Mouse (Mus musculus): ENCODE data around the gene Bhmt. TPM values are rescaled to one million over a fixed set of nuclear protein-coding genes. Genes with fewer than 3 reads are reported as not detected.

Bhmt gene
- total RNA-seq (2023) = 1 to 10 TPM; 1.9 to 2.0 TPM

GRCm38 (mm10) chr13:93637282-93638245 is at the start of gene Bhmt:
Gene Bhmt (minus strand): TSS chr13:93637961.

GRCm38 (mm10) chr13:93674131-93674561 is 36.4 kb upstream of the Bhmt start, which contains the start of the genes Bhmt2 and Dmgdh:
Gene Bhmt2 (minus strand): TSS chr13:93674302.
Gene Dmgdh (plus strand): TSS chr13:93674433.

Other genes with a start within 250 kb of the Bhmt start
- gene Jmy, start 138.2 kb downstream of the Bhmt start, total RNA-seq (2023) = 10 to 100 TPM; 78.3 to 89.4 TPM
- gene Bhmt2, start 36.3 kb upstream of the Bhmt start, total RNA-seq (2023) = not detected
- gene Dmgdh, start 36.5 kb upstream of the Bhmt start, total RNA-seq (2023) = not detected
- 10 to 100 TPM; 12.9 to 15.7 TPM for gene Arsb, start 133.7 kb upstream of the Bhmt start, total RNA-seq (2023)

Measured in T-cell, adult 66 days (primary cell).